Mouse (Mus musculus) cortical plate, adult 2 months (tissue): ENCODE results near the gene Defb29.

Experiments
- CTCF ChIP-seq: fragments of 200-500 bp; IDR thresholded peaks from 2 replicates; pipeline ENCODE4 v1.5.1; 2011; ENCODE audit warnings: mild to moderate bottlenecking, control low read depth, low read length; ENCODE audit not compliant: insufficient read depth; ENCODE audit errors: extremely low read depth
- POLR2A ChIP-seq: fragments of 200-500 bp; IDR thresholded peaks from 2 replicates; pipeline ENCODE4 v1.6.1; 2011; ENCODE audit warnings: mild to moderate bottlenecking, low read length, control low read depth; ENCODE audit not compliant: insufficient read depth; ENCODE audit errors: extremely low read depth

GRCm38 (mm10) chr2:152548124-152548523, 8.2 kb upstream of the Defb29 start:
- TF ChIP-seq POLR2A: no peak
- TF ChIP-seq CTCF: no peak
